Mouse (Mus musculus): ENCODE data around the gene Tmem208. TPM values are rescaled to one million over a fixed set of nuclear protein-coding genes. Genes with fewer than 3 reads are reported as not detected.
"Not testable (repeated sequence)": the region's sequence is repeated elsewhere in the genome, so short reads cannot be mapped to it uniquely, and the experiment has no call there.

Tmem208 gene
- polyA plus RNA-seq, 1 experiment from 2014 or later = 124 TPM

- Histone ChIP-seq H3K27ac (ENCODE audit: low read length) (peak overlapping the region; percentile 87), H3K27me3 (ENCODE audit: control insufficient read depth, insufficient read depth, low read length) (peaks cover 6% of the 10 kb centered on the region; the same call in 1 of the 2 replicates), H3K4me1 (ENCODE audit: control insufficient read depth, insufficient read depth, low read length) (peaks cover 21% of the 10 kb centered on the region), H3K9me3 (replicated peaks; ENCODE audit: control insufficient read depth, low read length) (no peaks in the 10 kb centered on the region), H3K4me3 (replicated peaks; ENCODE audit: low read length) (peak overlapping the region; percentile 64), H3K9ac (ENCODE audit: low read length) (peak overlapping the region; percentile 71), H3K36me3 (ENCODE audit: control insufficient read depth, insufficient read depth, low read length) (no peaks in the 10 kb centered on the region), H3K4me2 (ENCODE audit: low read depth, low read length) (peak overlapping the region; percentile 93)
- WGBS = under 1% methylated on average over 53 of the region's 53 CpGs
- peak; percentile 93 for ATAC-seq (ENCODE audit: insufficient read depth, low FRiP score)
These were observed 37.0 kb upstream of the Tmem208 start for GRCm38 (mm10) chr8:105288958-105289732.

GRCm38 (mm10) chr8:105289805-105290460, 36.2 kb upstream of the Tmem208 start, which contains the start of gene 4931428F04Rik:
Gene 4931428F04Rik (minus strand): TSS chr8:105289864.
- H3K27ac ChIP-seq (ENCODE audit: low read length) = peak within 1 kb of the TSS; percentile 87
- peaks cover 6% of the 10 kb centered on the region; the same call in 1 of the 2 replicates for H3K27me3 ChIP-seq (ENCODE audit: control insufficient read depth, insufficient read depth, low read length)
- peaks cover 21% of the 10 kb centered on the region for H3K4me1 ChIP-seq (ENCODE audit: control insufficient read depth, insufficient read depth, low read length)
- H3K4me3 ChIP-seq (replicated peaks; ENCODE audit: low read length) = peak within 1 kb of the TSS; percentile 64
- peak within 1 kb of the TSS; percentile 93 for H3K4me2 ChIP-seq (ENCODE audit: low read depth, low read length)
- no peaks in the 10 kb centered on the region for H3K9me3 ChIP-seq (replicated peaks; ENCODE audit: control insufficient read depth, low read length)
- H3K36me3 ChIP-seq (ENCODE audit: control insufficient read depth, insufficient read depth, low read length) = no peaks in the 10 kb centered on the region
- ATAC-seq (ENCODE audit: insufficient read depth, low FRiP score) = peak; percentile 5; the same call in 1 of the 2 replicates
- H3K9ac ChIP-seq (ENCODE audit: low read length) = peak within 1 kb of the TSS; percentile 71
- under 1% methylated on average over 43 of the region's 43 CpGs for WGBS

GRCm38 (mm10) chr8:105290554-105291314, 35.4 kb upstream of the Tmem208 start:
- H3K4me3 ChIP-seq (replicated peaks; ENCODE audit: low read length) = peak overlapping the region; percentile 64; the same call in 1 of the 2 replicates

GRCm38 (mm10) chr8:105291364-105291763, 34.8 kb upstream of the Tmem208 start:
- 81% methylated on average over 8 of the region's 8 CpGs for WGBS
- peaks cover 21% of the 10 kb centered on the region for H3K4me1 ChIP-seq (ENCODE audit: control insufficient read depth, insufficient read depth, low read length)

More at GRCm38 (mm10) chr8:105290554-105291314, 35.4 kb upstream of the Tmem208 start:
- ATAC-seq (ENCODE audit: insufficient read depth, low FRiP score) = no peak
- H3K4me2 ChIP-seq (ENCODE audit: low read depth, low read length) = peak overlapping the region; percentile 93
- H3K27ac ChIP-seq (ENCODE audit: low read length) = no peak overlapping the region
- peaks cover 6% of the 10 kb centered on the region; the same call in 1 of the 2 replicates for H3K27me3 ChIP-seq (ENCODE audit: control insufficient read depth, insufficient read depth, low read length)
- H3K9ac ChIP-seq (ENCODE audit: low read length) = no peak overlapping the region
- H3K36me3 ChIP-seq (ENCODE audit: control insufficient read depth, insufficient read depth, low read length) = no peaks in the 10 kb centered on the region
- 6% methylated on average over 31 of the region's 31 CpGs for WGBS
- H3K9me3 ChIP-seq (replicated peaks; ENCODE audit: control insufficient read depth, low read length) = no peaks in the 10 kb centered on the region
- H3K4me1 ChIP-seq (ENCODE audit: control insufficient read depth, insufficient read depth, low read length) = peaks cover 21% of the 10 kb centered on the region

GRCm38 (mm10) chr8:105291802-105292201, 34.4 kb upstream of the Tmem208 start:
- 63% methylated on average over 3 of the region's 3 CpGs for WGBS

More at GRCm38 (mm10) chr8:105291364-105291763, 34.8 kb upstream of the Tmem208 start:
- not testable (repeated sequence) for H3K4me2 ChIP-seq (ENCODE audit: low read depth, low read length); H3K27ac ChIP-seq (ENCODE audit: low read length); H3K36me3 ChIP-seq (ENCODE audit: control insufficient read depth, insufficient read depth, low read length); H3K4me3 ChIP-seq (replicated peaks; ENCODE audit: low read length); H3K27me3 ChIP-seq (ENCODE audit: control insufficient read depth, insufficient read depth, low read length); H3K9me3 ChIP-seq (replicated peaks; ENCODE audit: control insufficient read depth, low read length); H3K9ac ChIP-seq (ENCODE audit: low read length); ATAC-seq (ENCODE audit: insufficient read depth, low FRiP score)

GRCm38 (mm10) chr8:105292471-105292870, 33.7 kb upstream of the Tmem208 start:
- WGBS = 82% methylated on average over 7 of the region's 7 CpGs
- no peak for ATAC-seq (ENCODE audit: insufficient read depth, low FRiP score)
- H3K4me3 ChIP-seq (replicated peaks; ENCODE audit: low read length) = no peak overlapping the region
- no peak overlapping the region for H3K4me2 ChIP-seq (ENCODE audit: low read depth, low read length)
- no peaks in the 10 kb centered on the region for H3K36me3 ChIP-seq (ENCODE audit: control insufficient read depth, insufficient read depth, low read length)
- peaks cover 6% of the 10 kb centered on the region; the same call in 1 of the 2 replicates for H3K27me3 ChIP-seq (ENCODE audit: control insufficient read depth, insufficient read depth, low read length)
- no peak overlapping the region for H3K27ac ChIP-seq (ENCODE audit: low read length)
- H3K4me1 ChIP-seq (ENCODE audit: control insufficient read depth, insufficient read depth, low read length) = peaks cover 27% of the 10 kb centered on the region
- H3K9me3 ChIP-seq (replicated peaks; ENCODE audit: control insufficient read depth, low read length) = no peaks in the 10 kb centered on the region
- H3K9ac ChIP-seq (ENCODE audit: low read length) = no peak overlapping the region

More at GRCm38 (mm10) chr8:105291802-105292201, 34.4 kb upstream of the Tmem208 start:
- H3K27me3 ChIP-seq (ENCODE audit: control insufficient read depth, insufficient read depth, low read length); H3K9ac ChIP-seq (ENCODE audit: low read length); H3K36me3 ChIP-seq (ENCODE audit: control insufficient read depth, insufficient read depth, low read length); H3K4me3 ChIP-seq (replicated peaks; ENCODE audit: low read length); ATAC-seq (ENCODE audit: insufficient read depth, low FRiP score); H3K27ac ChIP-seq (ENCODE audit: low read length); H3K9me3 ChIP-seq (replicated peaks; ENCODE audit: control insufficient read depth, low read length); H3K4me2 ChIP-seq (ENCODE audit: low read depth, low read length): not testable (repeated sequence)
- H3K4me1 ChIP-seq (ENCODE audit: control insufficient read depth, insufficient read depth, low read length) = peaks cover 23% of the 10 kb centered on the region

- H3K27ac ChIP-seq (ENCODE audit: low read length) = no peak overlapping the region
- H3K4me1 ChIP-seq (ENCODE audit: control insufficient read depth, insufficient read depth, low read length) = peaks cover 27% of the 10 kb centered on the region
- no peak for ATAC-seq (ENCODE audit: insufficient read depth, low FRiP score)
- H3K4me2 ChIP-seq (ENCODE audit: low read depth, low read length) = no peak overlapping the region
- 65% methylated on average over 19 of the region's 19 CpGs for WGBS
- H3K9me3 ChIP-seq (replicated peaks; ENCODE audit: control insufficient read depth, low read length) = no peaks in the 10 kb centered on the region
- H3K4me3 ChIP-seq (replicated peaks; ENCODE audit: low read length) = no peak overlapping the region
- no peaks in the 10 kb centered on the region for H3K36me3 ChIP-seq (ENCODE audit: control insufficient read depth, insufficient read depth, low read length)
- H3K9ac ChIP-seq (ENCODE audit: low read length) = no peak overlapping the region
- peaks cover 6% of the 10 kb centered on the region; the same call in 1 of the 2 replicates for H3K27me3 ChIP-seq (ENCODE audit: control insufficient read depth, insufficient read depth, low read length)
These were observed 32.7 kb upstream of the Tmem208 start for GRCm38 (mm10) chr8:105293405-105293804.

GRCm38 (mm10) chr8:105294776-105295175, 31.4 kb upstream of the Tmem208 start:
- 60% methylated on average over 9 of the region's 9 CpGs for WGBS
- no peak overlapping the region for H3K4me2 ChIP-seq (ENCODE audit: low read depth, low read length)

More at GRCm38 (mm10) chr8:105294776-105295175, 31.4 kb upstream of the Tmem208 start:
- no peaks in the 10 kb centered on the region for H3K9me3 ChIP-seq (replicated peaks; ENCODE audit: control insufficient read depth, low read length)
- H3K9ac ChIP-seq (ENCODE audit: low read length) = no peak overlapping the region; the same call in 1 of the 2 replicates
- peaks cover 27% of the 10 kb centered on the region for H3K4me1 ChIP-seq (ENCODE audit: control insufficient read depth, insufficient read depth, low read length)
- no peak overlapping the region for H3K4me3 ChIP-seq (replicated peaks; ENCODE audit: low read length)
- ATAC-seq (ENCODE audit: insufficient read depth, low FRiP score) = no peak
- no peaks in the 10 kb centered on the region for H3K36me3 ChIP-seq (ENCODE audit: control insufficient read depth, insufficient read depth, low read length)
- H3K27me3 ChIP-seq (ENCODE audit: control insufficient read depth, insufficient read depth, low read length) = peaks cover 6% of the 10 kb centered on the region; the same call in 1 of the 2 replicates
- no peak overlapping the region for H3K27ac ChIP-seq (ENCODE audit: low read length)

Data from stomach, embryonic 16.5 days (tissue).